Mouse (Mus musculus) neural tube, embryonic 14.5 days (tissue): ENCODE measurements around the gene Csnk1d. TPM values are rescaled to one million over a fixed set of nuclear protein-coding genes. Genes with fewer than 3 reads are reported as not detected.

ENCODE experiments used
- ATAC-seq: fragments of 200-750 bp; cut with Nextera tagmentation; 2 replicates; pipeline ENCODE4 v1.8.0; 2017; ENCODE audit warnings: low read depth, mild to moderate bottlenecking, moderate TSS enrichment, moderate library complexity
- H3K27ac ChIP-seq: fragments of 300-500 bp; sonication (generic); 2 replicates; pipeline ENCODE4 v1.5.1; 2014; ENCODE audit warnings: low read depth, mild to moderate bottlenecking, control low read depth, low read length, moderate library complexity, mixed read lengths
- H3K27me3 ChIP-seq: fragments of 300-500 bp; sonication (generic); 2 replicates; pipeline ENCODE4 v1.6.1; 2014; ENCODE audit warnings: low read length; ENCODE audit not compliant: control insufficient read depth, insufficient read depth
- H3K36me3 ChIP-seq: fragments of 300-500 bp; sonication (generic); 2 replicates; pipeline ENCODE4 v1.6.1; 2014; ENCODE audit warnings: low read length, mixed read lengths; ENCODE audit not compliant: control insufficient read depth, insufficient read depth
- H3K4me1 ChIP-seq: fragments of 300-500 bp; sonication (generic); 2 replicates; pipeline ENCODE4 v1.6.1; 2014; ENCODE audit warnings: low read length; ENCODE audit not compliant: control insufficient read depth, insufficient read depth
- H3K4me2 ChIP-seq: fragments of 300-500 bp; sonication (generic); 2 replicates; pipeline ENCODE4 v1.6.1; 2014; ENCODE audit warnings: mild to moderate bottlenecking, low read depth, low read length, control low read depth
- H3K4me3 ChIP-seq: fragments of 300-500 bp; sonication (generic); 2 replicates; pipeline ENCODE4 v1.5.1; 2014; ENCODE audit warnings: low read depth, low read length, control low read depth, mixed read lengths
- H3K9ac ChIP-seq: fragments of 300-500 bp; sonication (generic); replicated peaks from 2 replicates; pipeline ENCODE4 v1.6.1; 2014; ENCODE audit warnings: low read depth, mild to moderate bottlenecking, control low read depth, low read length, mixed read lengths
- H3K9me3 ChIP-seq: fragments of 300-500 bp; sonication (generic); 2 replicates; pipeline ENCODE4 v1.6.1; 2016; ENCODE audit warnings: low read length; ENCODE audit not compliant: control insufficient read depth
- WGBS: fragments of 180-500 bp; shearing (Covaris S2); extraction: QIAGEN DNeasy Blood & Tissue Kit; methylation state at CpG from one replicate; pipeline ENCODE4 v1.1.7; 2014; 5-methylcytosine and 5-hydroxymethylcytosine counted together
- polyA plus RNA-seq: library from polyadenylated mRNA; unstranded; fragments of >200 nt; fragmentation: Nextera tagmentation; extraction: Ambion mirVana; gene quantifications from 2 replicates; pipeline ENCODE4 v1.2.1, GENCODE M21; 2014

Gene Csnk1d
- polyA plus RNA-seq, 1 experiment from 2014 or later = 57.8 TPM

DNA sequence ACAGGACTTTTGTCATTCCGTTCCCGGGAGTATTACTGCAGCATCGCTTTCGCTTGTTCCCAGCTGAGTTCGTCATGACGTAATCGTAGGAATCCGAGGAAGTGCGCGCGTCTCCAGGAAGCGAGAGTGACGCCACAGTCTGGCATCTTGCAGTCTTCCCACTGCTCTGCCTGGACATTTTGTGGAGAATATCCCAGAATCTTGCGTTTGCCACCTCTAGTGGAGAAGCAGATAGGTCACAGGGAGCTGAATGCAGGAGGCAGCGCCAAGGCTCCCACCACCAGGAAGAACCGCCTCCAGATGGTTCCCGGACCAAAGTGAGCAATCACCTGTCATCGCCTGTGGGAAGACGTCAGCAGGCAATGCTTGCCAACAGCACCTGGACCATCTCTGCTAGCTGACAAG lies 23.8 kb upstream of the Csnk1d start:
- WGBS = 59% methylated on average over 19 of the region's 19 CpGs
- Histone ChIP-seq H3K27me3 (no peaks in the 10 kb centered on the region), H3K9me3 (no peaks in the 10 kb centered on the region), H3K36me3 (no peaks in the 10 kb centered on the region), H3K4me3 (no peak overlapping the region), H3K9ac (0 out of 2 replicates have a peak overlapping the region, but pooled peaks have one; percentile 16), H3K27ac (no peak overlapping the region), H3K4me1 (no peaks in the 10 kb centered on the region), H3K4me2 (no peak overlapping the region)
- ATAC-seq = no peak

DNA sequence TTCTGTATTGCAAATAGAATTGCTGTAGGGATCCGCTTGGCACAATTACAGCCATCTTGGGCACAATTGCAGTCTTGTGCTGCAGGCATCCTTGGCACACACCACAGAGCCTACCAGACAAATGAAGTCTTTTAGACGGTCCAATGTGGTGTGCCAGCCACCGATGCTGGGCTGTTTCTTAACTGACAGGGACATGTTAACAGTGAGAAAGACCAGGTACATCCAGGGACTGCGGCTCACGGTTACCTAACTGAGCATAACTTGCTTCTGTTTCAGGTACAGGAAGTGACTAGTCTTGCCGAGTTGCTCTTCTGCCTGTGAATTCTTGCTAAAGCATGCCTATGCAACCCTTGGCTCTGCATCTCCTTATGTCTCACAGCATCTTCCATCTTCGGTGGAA lies 22.5 kb upstream of the Csnk1d start:
- Histone ChIP-seq H3K36me3 (no peaks in the 10 kb centered on the region), H3K27me3 (no peaks in the 10 kb centered on the region), H3K4me2 (no peak overlapping the region), H3K4me1 (no peaks in the 10 kb centered on the region), H3K27ac (no peak overlapping the region), H3K9ac (no peak overlapping the region), H3K9me3 (no peaks in the 10 kb centered on the region), H3K4me3 (no peak overlapping the region)
- ATAC-seq = no peak
- 85% methylated on average over 7 of the region's 7 CpGs for WGBS

DNA sequence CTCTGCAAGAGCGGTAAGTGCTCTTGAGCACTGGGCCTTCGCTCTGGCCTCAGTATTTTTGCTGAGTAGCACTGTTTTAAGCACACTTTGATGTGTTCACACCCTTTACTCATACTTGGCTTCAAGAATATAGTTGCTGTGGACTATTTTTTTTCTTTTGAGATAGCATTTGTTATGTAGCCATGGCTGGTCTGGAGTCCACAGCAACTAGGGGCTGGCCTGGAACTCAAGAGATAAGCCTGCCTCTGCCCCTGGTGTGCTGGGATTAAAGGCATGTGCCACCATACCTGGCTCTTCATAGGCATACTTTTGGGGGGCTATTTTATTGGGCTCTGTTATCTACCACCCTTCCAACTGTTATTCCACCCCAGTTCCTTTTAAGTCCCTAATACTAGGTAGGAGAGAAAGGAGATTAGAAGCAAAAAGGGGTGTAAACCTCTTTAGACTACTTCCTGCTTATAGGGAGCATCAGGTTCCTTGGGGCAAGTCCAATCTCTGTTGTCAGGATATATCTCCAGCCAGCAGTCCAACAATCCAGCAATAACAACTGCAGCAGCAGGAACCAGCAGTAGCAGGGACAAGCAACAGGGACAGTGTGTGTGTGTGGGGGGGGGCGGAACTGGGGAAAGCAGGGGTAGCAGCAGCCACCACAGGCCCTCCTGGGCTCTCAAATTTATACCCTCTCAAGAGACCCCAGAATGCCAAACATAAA lies 19.1 kb upstream of the Csnk1d start:
- H3K27me3 ChIP-seq = no peaks in the 10 kb centered on the region
- ATAC-seq = no peak
- H3K27ac ChIP-seq = no peak overlapping the region
- H3K36me3 ChIP-seq = no peaks in the 10 kb centered on the region
- no peak overlapping the region for H3K4me3 ChIP-seq
- no peaks in the 10 kb centered on the region for H3K9me3 ChIP-seq
- H3K4me2 ChIP-seq = no peak overlapping the region
- no peak overlapping the region for H3K9ac ChIP-seq
- 98% methylated on average over 3 of the region's 3 CpGs for WGBS
- H3K4me1 ChIP-seq = no peaks in the 10 kb centered on the region

DNA sequence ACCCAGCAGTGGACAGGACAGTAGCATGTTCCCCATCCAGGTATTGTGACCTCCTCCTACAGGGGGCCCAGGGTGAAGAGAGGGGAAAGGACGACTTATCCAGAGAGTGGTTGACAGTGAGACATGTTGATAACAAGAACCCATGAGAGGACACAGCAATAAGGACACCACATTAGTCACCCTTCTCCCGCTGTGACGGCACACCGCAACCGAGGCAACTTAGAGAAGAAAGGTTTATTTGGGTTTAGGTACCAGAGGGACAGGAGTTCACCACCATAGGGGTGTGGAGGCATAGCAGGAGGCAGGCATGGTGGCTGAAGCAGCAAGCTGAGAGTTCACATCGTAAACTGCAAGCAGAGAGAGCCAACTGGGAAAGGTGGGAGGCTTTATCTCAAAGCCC lies 15.1 kb upstream of the Csnk1d start:
- ATAC-seq = no peak
- no peak overlapping the region for H3K4me3 ChIP-seq
- 74% methylated on average over 6 of the region's 6 CpGs for WGBS
- no peak overlapping the region for H3K27ac ChIP-seq
- H3K36me3 ChIP-seq = no peaks in the 10 kb centered on the region
- H3K9me3 ChIP-seq = no peaks in the 10 kb centered on the region
- H3K4me2 ChIP-seq = no peak overlapping the region
- H3K27me3 ChIP-seq = no peaks in the 10 kb centered on the region
- no peak overlapping the region for H3K9ac ChIP-seq
- no peaks in the 10 kb centered on the region for H3K4me1 ChIP-seq

DNA sequence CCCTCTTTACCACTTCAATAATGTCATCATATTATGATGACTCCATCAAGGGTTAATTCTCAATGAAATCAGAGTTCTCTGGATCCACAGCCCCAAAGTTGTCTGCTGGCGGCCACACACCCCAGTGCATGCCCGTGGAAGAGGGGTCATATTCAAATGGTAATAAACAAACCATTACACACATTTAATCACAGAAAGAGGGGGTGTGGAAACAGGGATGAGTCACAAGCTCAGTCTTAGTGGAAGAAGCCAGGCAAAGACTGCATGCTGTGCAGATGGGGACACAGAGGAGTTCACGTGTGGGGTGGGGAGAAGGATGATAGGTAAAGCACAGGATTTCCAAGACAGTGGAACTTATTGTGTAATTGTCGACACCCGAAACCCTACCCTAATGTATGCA lies 13.2 kb upstream of the Csnk1d start:
- no peak overlapping the region for H3K9ac ChIP-seq
- no peaks in the 10 kb centered on the region for H3K36me3 ChIP-seq
- H3K9me3 ChIP-seq = no peaks in the 10 kb centered on the region
- H3K27me3 ChIP-seq = no peaks in the 10 kb centered on the region
- H3K4me1 ChIP-seq = no peaks in the 10 kb centered on the region
- no peak overlapping the region for H3K4me2 ChIP-seq
- no peak overlapping the region for H3K27ac ChIP-seq
- WGBS = 57% methylated on average over 5 of the region's 5 CpGs
- no peak for ATAC-seq
- no peak overlapping the region for H3K4me3 ChIP-seq

DNA sequence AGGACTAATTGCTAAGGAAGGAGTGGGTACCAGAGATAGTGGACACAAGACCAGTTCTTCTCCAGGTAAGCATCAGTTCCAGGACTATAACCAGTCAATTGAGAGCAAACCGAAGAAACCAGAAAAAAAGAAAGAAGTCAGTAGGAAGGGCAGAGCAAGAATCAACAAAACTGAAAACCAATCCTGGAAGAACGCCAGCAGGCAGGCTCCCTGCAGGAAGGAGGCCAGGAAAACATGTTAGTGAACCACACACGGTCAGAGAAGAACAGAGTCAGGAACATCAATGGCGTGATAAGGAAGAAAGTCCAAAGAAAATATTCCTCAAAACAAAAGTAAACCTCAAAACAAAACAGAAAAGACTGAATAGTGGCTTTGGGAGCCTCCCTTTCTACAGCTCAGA lies 10.8 kb upstream of the Csnk1d start:
- Histone ChIP-seq H3K27me3 (no peaks in the 10 kb centered on the region), H3K27ac (no peak overlapping the region), H3K9ac (no peak overlapping the region), H3K9me3 (no peaks in the 10 kb centered on the region), H3K36me3 (no peaks in the 10 kb centered on the region), H3K4me3 (no peak overlapping the region), H3K4me1 (no peaks in the 10 kb centered on the region), H3K4me2 (no peak overlapping the region)
- 70% methylated on average over 4 of the region's 4 CpGs for WGBS
- ATAC-seq = no peak

DNA sequence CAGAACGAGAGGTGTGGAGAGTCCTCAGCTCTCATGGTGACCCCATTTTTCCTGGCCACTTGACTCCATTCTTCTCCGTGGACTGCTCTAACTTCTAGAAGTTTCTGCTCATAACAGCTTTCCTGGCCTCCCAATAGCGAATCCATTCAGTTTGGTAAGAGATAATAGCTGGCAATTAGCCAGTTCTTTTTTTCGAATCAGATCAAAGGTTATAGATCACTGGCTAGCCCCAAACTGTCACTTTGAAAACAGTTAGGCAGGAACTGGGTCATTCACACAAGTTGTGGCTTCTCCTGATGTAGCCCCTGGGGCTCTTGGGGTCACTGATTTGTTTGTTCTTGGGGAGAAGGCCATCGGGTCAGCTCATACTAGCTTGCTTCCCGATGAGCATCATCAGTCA lies 3.6 kb upstream of the Csnk1d start:
- peaks cover 15% of the 10 kb centered on the region for H3K4me1 ChIP-seq
- no peaks in the 10 kb centered on the region for H3K36me3 ChIP-seq
- no peak overlapping the region for H3K27ac ChIP-seq
- H3K27me3 ChIP-seq = no peaks in the 10 kb centered on the region
- no peak overlapping the region for H3K4me2 ChIP-seq
- H3K4me3 ChIP-seq = no peak overlapping the region
- 79% methylated on average over 6 of the region's 6 CpGs for WGBS
- ATAC-seq = no peak
- H3K9ac ChIP-seq = no peak overlapping the region
- H3K9me3 ChIP-seq = no peaks in the 10 kb centered on the region

DNA sequence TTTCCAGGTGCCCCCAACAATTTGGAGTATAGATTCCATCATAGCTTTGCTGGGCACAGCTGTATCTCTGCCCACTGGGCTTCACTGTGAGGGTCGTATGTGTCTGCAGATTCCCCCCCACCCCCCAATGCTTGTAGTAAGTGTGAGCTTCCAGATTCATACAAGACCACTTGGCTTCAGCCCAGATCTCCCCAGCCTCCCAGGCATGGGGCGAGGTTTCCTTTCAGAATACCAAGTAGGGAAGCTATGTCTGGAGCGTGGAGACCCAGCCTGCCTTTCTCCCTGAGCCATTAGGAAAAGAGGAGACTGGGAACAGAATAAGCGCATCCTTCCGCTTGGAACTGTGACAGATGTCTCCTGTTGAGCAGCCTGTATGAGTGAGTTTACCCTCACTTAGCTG lies 2.5 kb upstream of the Csnk1d start:
- no peak for ATAC-seq

DNA sequence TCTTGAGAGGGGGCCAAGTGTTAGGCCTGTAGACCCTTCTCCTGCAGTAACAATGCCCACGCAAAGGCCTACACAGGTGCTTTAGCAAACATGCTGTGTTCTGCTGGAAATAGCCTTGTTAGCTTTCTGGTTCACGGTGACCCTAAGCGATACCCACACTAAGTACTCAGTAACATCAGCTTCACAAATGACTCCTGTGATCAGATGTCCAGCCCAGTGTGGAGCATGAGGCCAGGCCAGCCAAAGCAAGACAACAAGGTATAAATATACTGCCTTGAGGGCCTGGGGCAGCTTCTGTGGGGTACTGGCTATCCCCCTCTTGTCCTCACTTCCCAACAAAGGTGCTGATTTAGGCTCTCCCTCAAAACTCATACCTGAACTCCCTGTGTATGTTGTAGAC lies 1.9 kb upstream of the Csnk1d start:
- H3K27ac ChIP-seq = no peak overlapping the region
- H3K4me2 ChIP-seq = no peak overlapping the region
- WGBS = 97% methylated on average over 3 of the region's 3 CpGs
- no peaks in the 10 kb centered on the region for H3K27me3 ChIP-seq
- H3K4me3 ChIP-seq = no peak overlapping the region
- no peak for ATAC-seq
- peaks cover 28% of the 10 kb centered on the region for H3K4me1 ChIP-seq
- no peaks in the 10 kb centered on the region for H3K36me3 ChIP-seq
- H3K9me3 ChIP-seq = no peaks in the 10 kb centered on the region
- no peak overlapping the region for H3K9ac ChIP-seq

More for the DNA sequence above, 2.5 kb upstream of the Csnk1d start:
- Histone ChIP-seq H3K4me2 (no peak overlapping the region), H3K4me1 (peaks cover 26% of the 10 kb centered on the region), H3K4me3 (no peak overlapping the region), H3K27ac (no peak overlapping the region), H3K9ac (no peak overlapping the region), H3K9me3 (no peaks in the 10 kb centered on the region), H3K27me3 (no peaks in the 10 kb centered on the region), H3K36me3 (no peaks in the 10 kb centered on the region)
- 65% methylated on average over 5 of the region's 5 CpGs for WGBS
